Mouse (Mus musculus): ENCODE data around the gene Rac1.

GRCm38 (mm10) chr5:143547384-143547783 lies 19.5 kb upstream of the Rac1 start:
- peak; percentile 99 for TF ChIP-seq CTCF (IDR thresholded peaks at IDR 0.05)
- TF ChIP-seq EP300 (IDR thresholded peaks at IDR 0.05): no peak

Measured in lung, postnatal 0 days (tissue).